Mouse (Mus musculus) lung, embryonic 16.5 days (tissue): ENCODE results near the gene Triobp. TPM values are rescaled to one million over a fixed set of nuclear protein-coding genes. Genes with fewer than 3 reads are reported as not detected.

Experiments
- ATAC-seq: fragments of 200-750 bp; cut with Nextera tagmentation; 2 replicates; pipeline ENCODE4 v1.8.0; 2017; ENCODE audit warnings: low read depth, mild to moderate bottlenecking, moderate library complexity
- H3K27ac ChIP-seq: fragments of 300-500 bp; sonication (generic); 2 replicates; pipeline ENCODE4 v1.5.1; 2014; ENCODE audit warnings: mild to moderate bottlenecking, control low read depth, low read length
- H3K27me3 ChIP-seq: fragments of 300-500 bp; sonication (generic); 2 replicates; pipeline ENCODE4 v1.6.1; 2014; ENCODE audit warnings: low read depth, low read length, mixed read lengths; ENCODE audit not compliant: control insufficient read depth, insufficient read depth
- H3K36me3 ChIP-seq: fragments of 300-500 bp; sonication (generic); 2 replicates; pipeline ENCODE4 v1.6.1; 2014; ENCODE audit warnings: low read length; ENCODE audit not compliant: control insufficient read depth, insufficient read depth
- H3K4me1 ChIP-seq: fragments of 300-500 bp; sonication (generic); replicated peaks from 2 replicates; pipeline ENCODE4 v1.6.1; 2014; ENCODE audit warnings: low read length, mixed read lengths; ENCODE audit not compliant: control insufficient read depth, insufficient read depth
- H3K4me2 ChIP-seq: fragments of 300-500 bp; sonication (generic); 2 replicates; pipeline ENCODE4 v1.6.1; 2014; ENCODE audit warnings: low read depth, low read length, control low read depth
- H3K4me3 ChIP-seq: fragments of 300-500 bp; sonication (generic); 2 replicates; pipeline ENCODE4 v1.5.1; 2014; ENCODE audit warnings: mild to moderate bottlenecking, low read length, control low read depth
- H3K9ac ChIP-seq: fragments of 300-500 bp; sonication (generic); 2 replicates; pipeline ENCODE4 v1.6.1; 2014; ENCODE audit warnings: low read length, control low read depth
- H3K9me3 ChIP-seq: fragments of 300-500 bp; sonication (generic); 2 replicates; pipeline ENCODE4 v1.6.1; 2016; ENCODE audit warnings: low read length; ENCODE audit not compliant: control insufficient read depth
- WGBS: fragments of 180-500 bp; shearing (Covaris S2); extraction: QIAGEN DNeasy Blood & Tissue Kit; methylation state at CpG from one replicate; pipeline ENCODE4 v1.1.7; 2014; 5-methylcytosine and 5-hydroxymethylcytosine counted together
- polyA plus RNA-seq: library from polyadenylated mRNA; unstranded; fragments of >200 nt; fragmentation: Nextera tagmentation; extraction: Ambion mirVana; gene quantifications from 2 replicates; pipeline ENCODE4 v1.2.1, GENCODE M21; 2015

Triobp gene
- polyA plus RNA-seq, 1 experiment from 2014 or later: 51.3 TPM

DNA sequence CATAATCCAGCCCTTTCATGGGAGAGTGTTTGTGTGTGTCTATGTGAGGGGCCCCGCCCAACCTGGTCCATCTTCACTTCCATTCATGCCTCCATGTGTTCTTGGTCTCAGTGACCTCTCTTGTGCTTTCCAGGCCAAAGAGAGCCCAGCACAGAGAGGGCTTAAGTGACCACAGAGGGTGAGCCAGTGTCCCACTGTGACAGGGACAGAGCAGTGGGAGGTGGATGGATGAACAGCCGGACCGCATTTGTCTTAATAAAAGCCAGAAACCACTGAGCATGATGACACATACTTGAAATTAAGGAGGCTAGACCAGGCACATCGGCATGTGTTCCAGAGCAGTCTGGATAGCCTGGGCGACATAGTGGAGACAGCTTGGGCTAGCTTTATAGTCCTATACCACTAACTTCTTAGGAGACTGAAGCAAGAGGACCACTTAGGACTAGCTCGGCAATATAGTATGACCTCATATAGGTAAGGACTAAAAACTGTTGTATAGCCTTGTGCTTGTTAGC is 17.3 kb upstream of the Triobp start:
- Histone ChIP-seq H3K27me3 (no peaks in the 10 kb centered on the region), H3K36me3 (no peaks in the 10 kb centered on the region; the same call in 1 of the 2 replicates), H3K4me2 (no peak overlapping the region), H3K4me3 (no peak overlapping the region), H3K4me1 (peaks cover 29% of the 10 kb centered on the region), H3K27ac (no peak overlapping the region), H3K9ac (no peak overlapping the region), H3K9me3 (no peaks in the 10 kb centered on the region)
- ATAC-seq: no peak
- WGBS: 93% methylated on average over 6 of the region's 6 CpGs

DNA sequence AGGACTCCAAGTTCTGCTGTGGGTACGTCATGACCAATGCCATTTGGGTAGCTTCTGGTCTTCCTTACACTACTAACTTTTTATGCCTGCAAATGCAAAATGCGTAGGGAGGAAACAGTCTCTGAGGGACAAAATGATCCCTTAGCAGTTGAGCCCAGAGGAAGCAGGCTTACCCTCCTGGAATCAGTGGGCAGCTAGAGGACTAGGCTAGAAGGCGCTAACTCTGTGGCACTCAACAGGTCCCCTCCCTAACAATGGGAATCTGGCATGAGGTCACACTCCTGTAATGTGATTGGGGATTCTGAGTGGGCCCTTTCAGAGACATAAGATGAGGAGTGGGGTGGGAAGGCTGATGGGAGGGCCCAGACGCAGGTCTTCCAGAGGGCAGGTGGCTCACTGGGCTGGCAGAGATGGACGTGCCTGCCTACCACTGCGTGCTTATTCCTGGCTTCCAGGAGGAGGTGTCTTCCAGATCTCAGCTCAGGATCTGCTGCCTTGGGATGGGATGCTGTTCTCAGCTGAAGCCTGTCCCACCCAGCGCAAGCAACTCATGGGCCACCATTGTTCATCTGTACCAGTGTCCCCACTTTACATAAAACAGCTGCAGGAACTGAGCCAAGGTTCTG is 16.6 kb upstream of the Triobp start:
- Histone ChIP-seq H3K27ac (no peak overlapping the region), H3K4me1 (peaks cover 29% of the 10 kb centered on the region), H3K4me3 (no peak overlapping the region), H3K9ac (no peak overlapping the region), H3K9me3 (no peaks in the 10 kb centered on the region), H3K4me2 (no peak overlapping the region), H3K36me3 (no peaks in the 10 kb centered on the region; the same call in 1 of the 2 replicates), H3K27me3 (no peaks in the 10 kb centered on the region)
- ATAC-seq: no peak
- 82% methylated on average over 7 of the region's 7 CpGs for WGBS

DNA sequence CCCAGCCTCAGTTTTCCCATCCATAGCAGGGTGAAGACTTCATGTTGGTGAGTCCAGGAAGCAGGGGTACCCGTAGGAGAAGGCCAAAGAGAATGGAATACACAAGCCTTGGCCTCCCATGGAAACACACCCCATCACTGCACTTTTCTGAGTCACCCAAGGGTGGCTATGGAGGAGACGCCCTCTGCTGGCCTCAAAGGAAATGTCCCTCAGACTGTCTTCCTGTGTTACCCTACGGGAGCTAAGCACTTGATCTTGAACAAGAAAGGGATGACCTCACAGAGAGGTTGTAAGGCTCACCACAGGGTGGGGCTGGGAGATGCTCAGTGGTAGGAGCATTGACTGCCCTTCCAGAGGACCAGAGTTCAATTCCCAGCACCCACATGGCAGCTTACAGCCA is 15.9 kb upstream of the Triobp start:
- Histone ChIP-seq H3K9ac (no peak overlapping the region), H3K27me3 (no peaks in the 10 kb centered on the region), H3K36me3 (no peaks in the 10 kb centered on the region; the same call in 1 of the 2 replicates), H3K4me1 (peaks cover 26% of the 10 kb centered on the region), H3K9me3 (no peaks in the 10 kb centered on the region), H3K4me3 (no peak overlapping the region), H3K27ac (no peak overlapping the region), H3K4me2 (no peak overlapping the region)
- WGBS: 16% methylated on average over 3 of the region's 3 CpGs
- no peak for ATAC-seq

GRCm38 (mm10) chr15:78934784-78935320 is 12.7 kb upstream of the Triobp start, which contains the start of gene Nol12:
Nol12 (plus strand) TSS chr15:78934933.
- H3K36me3 ChIP-seq: peaks cover 10% of the 10 kb centered on the region
- H3K4me1 ChIP-seq: peaks cover 9% of the 10 kb centered on the region
- H3K9ac ChIP-seq: peak within 1 kb of the TSS; percentile 75
- peak within 1 kb of the TSS; percentile 72 for H3K4me3 ChIP-seq
- H3K9me3 ChIP-seq: no peaks in the 10 kb centered on the region
- no peaks in the 10 kb centered on the region for H3K27me3 ChIP-seq
- peak within 1 kb of the TSS; percentile 58; the same call in 1 of the 2 replicates for H3K27ac ChIP-seq
- under 1% methylated on average over 40 of the region's 42 CpGs for WGBS
- H3K4me2 ChIP-seq: peak within 1 kb of the TSS; percentile 69
- peak; percentile 90 for ATAC-seq

GRCm38 (mm10) chr15:78936403-78936802 is 11.1 kb upstream of the Triobp start:
- Histone ChIP-seq H3K27ac (no peak overlapping the region), H3K4me1 (peaks cover 9% of the 10 kb centered on the region), H3K9me3 (no peaks in the 10 kb centered on the region), H3K4me3 (no peak overlapping the region), H3K9ac (no peak overlapping the region), H3K36me3 (peaks cover 19% of the 10 kb centered on the region), H3K27me3 (no peaks in the 10 kb centered on the region), H3K4me2 (no peak overlapping the region)
- 88% methylated on average over 12 of the region's 12 CpGs for WGBS
- ATAC-seq: no peak

DNA sequence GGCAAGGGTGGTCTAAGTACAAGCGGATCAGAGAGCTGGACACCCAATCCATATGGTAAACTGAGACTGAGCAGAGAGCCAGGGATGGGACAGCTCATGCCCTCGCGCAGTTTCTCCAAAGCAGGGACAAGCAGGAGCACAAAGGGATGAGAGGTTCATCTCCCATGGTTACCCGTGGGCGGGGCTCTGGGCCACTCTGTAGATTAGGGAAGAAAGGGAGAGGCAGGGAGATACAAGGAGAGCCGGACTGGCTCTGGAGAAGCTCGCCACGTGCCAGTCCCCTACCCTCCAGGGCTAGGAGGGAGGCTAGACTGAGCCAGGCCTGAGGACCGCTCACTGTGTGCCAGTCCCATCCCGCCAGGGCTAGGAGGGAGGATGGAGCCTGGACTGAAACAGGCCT is 10.2 kb upstream of the Triobp start:
- Histone ChIP-seq H3K4me2 (no peak overlapping the region), H3K9me3 (no peaks in the 10 kb centered on the region), H3K27me3 (no peaks in the 10 kb centered on the region), H3K27ac (no peak overlapping the region), H3K4me1 (peaks cover 9% of the 10 kb centered on the region), H3K4me3 (no peak overlapping the region), H3K9ac (no peak overlapping the region), H3K36me3 (peaks cover 21% of the 10 kb centered on the region)
- WGBS: 88% methylated on average over 10 of the region's 10 CpGs
- no peak for ATAC-seq

DNA sequence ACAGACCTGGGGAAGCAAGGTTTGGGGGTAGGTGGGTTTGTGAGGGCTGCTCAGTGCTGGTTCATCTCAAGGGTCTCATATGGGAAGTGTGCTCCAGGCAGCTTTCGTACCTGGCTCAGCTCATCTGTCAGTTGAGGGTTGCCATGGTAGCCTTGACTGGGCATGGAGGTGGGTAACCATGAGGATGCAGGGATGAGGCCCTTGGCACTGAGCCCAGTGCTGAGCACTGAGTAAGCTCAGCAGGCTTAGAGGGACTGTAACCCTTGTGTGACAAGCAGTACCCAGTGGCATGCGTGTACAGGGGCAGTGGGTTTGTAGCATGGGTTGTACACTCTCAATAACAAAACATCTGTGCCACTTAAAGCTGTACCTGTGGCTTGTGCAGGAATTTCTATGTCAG is 9.6 kb upstream of the Triobp start:
- H3K9ac ChIP-seq: no peak overlapping the region
- peaks cover 13% of the 10 kb centered on the region for H3K4me1 ChIP-seq
- H3K27me3 ChIP-seq: no peaks in the 10 kb centered on the region
- peaks cover 21% of the 10 kb centered on the region for H3K36me3 ChIP-seq
- H3K9me3 ChIP-seq: no peaks in the 10 kb centered on the region
- H3K4me3 ChIP-seq: no peak overlapping the region
- 85% methylated on average over 2 of the region's 2 CpGs for WGBS
- H3K4me2 ChIP-seq: no peak overlapping the region
- ATAC-seq: no peak
- H3K27ac ChIP-seq: no peak overlapping the region

DNA sequence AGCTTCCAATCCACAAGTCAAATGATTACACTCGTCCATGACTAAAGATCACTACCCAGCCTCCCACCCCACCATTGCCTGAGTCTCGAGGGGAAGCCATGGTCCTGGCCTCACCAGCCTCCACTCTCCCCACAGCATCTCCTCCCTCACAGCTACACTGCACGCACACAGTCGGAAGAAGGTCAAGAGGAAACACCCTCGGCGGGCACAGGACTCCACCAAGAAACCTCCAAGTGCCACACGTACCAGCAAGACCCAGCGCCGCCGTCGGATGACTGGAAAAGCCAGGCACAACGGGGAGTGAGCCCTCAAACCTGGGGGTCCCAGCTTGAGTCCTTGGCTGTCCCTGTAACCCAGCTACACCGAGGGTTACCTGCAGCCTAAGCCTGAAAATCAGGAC is 7.2 kb upstream of the Triobp start:
- Histone ChIP-seq H3K36me3 (peaks cover 21% of the 10 kb centered on the region), H3K9ac (no peak overlapping the region), H3K27me3 (no peaks in the 10 kb centered on the region), H3K4me2 (no peak overlapping the region), H3K27ac (no peak overlapping the region), H3K4me3 (no peak overlapping the region), H3K4me1 (peaks cover 15% of the 10 kb centered on the region), H3K9me3 (no peaks in the 10 kb centered on the region)
- no peak for ATAC-seq
- WGBS: 88% methylated on average over 13 of the region's 13 CpGs

- peak; percentile 57 for ATAC-seq
- Histone ChIP-seq H3K4me3 (peak overlapping the region; percentile 48), H3K9me3 (no peaks in the 10 kb centered on the region), H3K27ac (no peak overlapping the region), H3K27me3 (no peaks in the 10 kb centered on the region; the same call in 1 of the 2 replicates), H3K36me3 (peaks cover 20% of the 10 kb centered on the region), H3K9ac (peak overlapping the region; percentile 69), H3K4me2 (peak overlapping the region; percentile 75), H3K4me1 (peaks cover 6% of the 10 kb centered on the region)
- 4% methylated on average over 9 of the region's 9 CpGs for WGBS
These were observed 4.9 kb upstream of the Triobp start for GRCm38 (mm10) chr15:78942663-78943062.
